Mouse (Mus musculus): ENCODE results near the gene Ipo9. TPM values are rescaled to one million over a fixed set of nuclear protein-coding genes. Genes with fewer than 3 reads are reported as not detected.

Gene Ipo9
- polyA plus RNA-seq (2014; fragmentation: Nextera tagmentation; extraction: Ambion mirVana): 160 and 176 TPM in 2 replicates

DNA sequence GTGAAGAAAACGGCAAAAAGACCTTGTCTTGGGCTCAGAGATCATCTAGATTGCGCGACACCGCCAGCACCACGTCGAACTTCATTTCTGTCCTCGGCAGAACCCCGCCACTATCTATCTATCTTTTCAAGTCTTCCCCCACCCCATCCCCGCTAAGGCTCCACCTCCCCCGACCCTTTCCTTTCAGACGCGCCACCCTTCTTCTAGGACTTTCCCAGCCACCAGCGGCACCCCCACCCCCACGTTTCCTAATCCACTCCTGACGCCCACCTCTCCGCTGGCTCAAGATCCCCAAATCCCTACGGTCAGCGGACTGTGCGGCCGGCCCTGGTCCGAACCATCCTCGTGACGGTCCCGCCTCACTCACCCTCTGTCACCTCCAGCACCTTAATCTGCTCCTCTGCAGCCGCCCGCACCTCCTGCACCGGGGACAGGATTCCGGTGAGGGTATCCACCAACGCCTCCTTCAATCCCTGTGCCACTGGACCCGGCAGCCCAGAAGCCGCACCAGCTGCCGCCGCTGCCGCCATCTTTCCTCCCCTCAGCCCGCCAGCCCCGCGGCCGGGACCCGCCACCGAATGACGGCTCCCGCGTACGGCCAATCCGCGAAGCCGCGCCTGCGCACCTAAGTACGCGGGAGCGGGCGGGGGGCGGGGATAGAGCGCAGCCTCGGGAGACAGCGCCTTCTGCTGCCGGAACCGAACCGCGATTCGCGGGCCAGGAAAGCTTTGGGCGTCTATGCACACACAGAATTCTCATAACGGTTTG, at the start of gene Ipo9:
Ipo9 (minus strand) TSS at position 599 of the 768 bp plus-strand sequence.
- Histone ChIP-seq H3K27me3 (ENCODE audit: control insufficient read depth, insufficient read depth, low read length) (no peaks in the 10 kb centered on the region), H3K4me1 (ENCODE audit: control insufficient read depth, insufficient read depth, low read length) (peaks cover 9% of the 10 kb centered on the region), H3K27ac (ENCODE audit: low read depth, low read length) (peak within 1 kb of the TSS; percentile 68; the same call in 1 of the 2 replicates), H3K9me3 (ENCODE audit: control insufficient read depth, low read length) (no peaks in the 10 kb centered on the region), H3K9ac (ENCODE audit: low read depth, low read length) (peak within 1 kb of the TSS; percentile 72), H3K36me3 (ENCODE audit: control insufficient read depth, insufficient read depth, low read length) (peaks cover 20% of the 10 kb centered on the region), H3K4me3 (ENCODE audit: low read length) (peak within 1 kb of the TSS; percentile 69), H3K4me2 (replicated peaks; ENCODE audit: low read depth, low read length) (peak within 1 kb of the TSS; percentile 62)
- ATAC-seq (ENCODE audit: low FRiP score, low TSS enrichment): peak; percentile 93
- WGBS: under 1% methylated on average over 63 of the region's 65 CpGs

DNA sequence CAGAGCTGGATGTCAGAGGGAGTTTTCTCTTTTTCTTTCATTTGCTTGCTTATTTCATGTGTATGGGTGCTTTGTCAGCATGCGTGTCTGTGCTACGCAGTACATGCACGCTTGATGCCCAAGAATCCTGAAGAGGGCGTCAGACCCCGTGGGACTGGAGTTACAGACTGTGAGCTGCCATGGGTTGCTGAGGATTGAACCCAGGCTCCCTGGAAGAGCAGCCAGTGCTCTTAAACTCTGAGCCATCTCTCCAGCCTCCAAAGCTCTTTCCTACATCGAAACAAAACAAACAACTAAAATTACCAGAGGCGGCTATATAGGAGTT, 45.2 kb upstream of the Ipo9 start:
- Histone ChIP-seq H3K36me3 (ENCODE audit: control insufficient read depth, insufficient read depth, low read length) (peaks cover 12% of the 10 kb centered on the region), H3K27me3 (ENCODE audit: control insufficient read depth, insufficient read depth, low read length) (no peaks in the 10 kb centered on the region), H3K4me1 (ENCODE audit: control insufficient read depth, insufficient read depth, low read length) (peaks cover 24% of the 10 kb centered on the region), H3K4me3 (ENCODE audit: low read length) (no peak overlapping the region), H3K9me3 (ENCODE audit: control insufficient read depth, low read length) (no peaks in the 10 kb centered on the region), H3K27ac (ENCODE audit: low read depth, low read length) (peak overlapping the region; percentile 83), H3K9ac (ENCODE audit: low read depth, low read length) (no peak overlapping the region), H3K4me2 (replicated peaks; ENCODE audit: low read depth, low read length) (no peak overlapping the region)
- 75% methylated on average over 7 of the region's 7 CpGs for WGBS
- 0 out of 2 replicates have a peak, but pooled peaks have one; percentile 41 for ATAC-seq (ENCODE audit: low FRiP score, low TSS enrichment)

GRCm38 (mm10) chr1:135474861-135475570, 44.7 kb upstream of the Ipo9 start:
- no peaks in the 10 kb centered on the region for H3K9me3 ChIP-seq (ENCODE audit: control insufficient read depth, low read length)
- no peak overlapping the region for H3K4me2 ChIP-seq (replicated peaks; ENCODE audit: low read depth, low read length)
- no peak overlapping the region for H3K9ac ChIP-seq (ENCODE audit: low read depth, low read length)
- WGBS: 42% methylated on average over 15 of the region's 15 CpGs
- peak overlapping the region; percentile 83 for H3K27ac ChIP-seq (ENCODE audit: low read depth, low read length)
- H3K36me3 ChIP-seq (ENCODE audit: control insufficient read depth, insufficient read depth, low read length): peaks cover 14% of the 10 kb centered on the region
- no peak overlapping the region for H3K4me3 ChIP-seq (ENCODE audit: low read length)
- ATAC-seq (ENCODE audit: low FRiP score, low TSS enrichment): peak; percentile 76; the same call in 1 of the 2 replicates
- H3K27me3 ChIP-seq (ENCODE audit: control insufficient read depth, insufficient read depth, low read length): no peaks in the 10 kb centered on the region
- H3K4me1 ChIP-seq (ENCODE audit: control insufficient read depth, insufficient read depth, low read length): peaks cover 24% of the 10 kb centered on the region

DNA sequence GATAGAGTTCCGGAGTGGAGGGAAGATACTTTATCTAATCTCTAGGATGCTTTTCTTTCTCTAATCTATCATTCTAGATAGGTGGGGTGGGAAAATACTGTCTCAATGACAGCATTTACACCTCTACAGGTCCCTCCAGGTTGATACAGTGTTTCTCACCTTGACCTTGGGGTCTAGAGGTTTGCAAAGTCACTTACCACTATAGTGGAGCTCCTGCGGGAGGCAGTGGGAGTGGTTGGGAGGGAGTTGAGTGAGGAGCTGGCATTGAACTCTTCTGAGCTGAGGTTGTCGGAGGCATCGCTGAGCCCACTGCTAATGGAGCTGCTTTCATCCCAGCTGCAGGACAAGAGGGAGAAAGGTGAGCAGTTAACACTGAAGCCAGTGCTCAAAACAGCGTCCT, 42.2 kb upstream of the Ipo9 start:
- Histone ChIP-seq H3K27ac (ENCODE audit: low read depth, low read length) (no peak overlapping the region), H3K4me1 (ENCODE audit: control insufficient read depth, insufficient read depth, low read length) (peaks cover 24% of the 10 kb centered on the region), H3K27me3 (ENCODE audit: control insufficient read depth, insufficient read depth, low read length) (no peaks in the 10 kb centered on the region), H3K4me3 (ENCODE audit: low read length) (no peak overlapping the region), H3K36me3 (ENCODE audit: control insufficient read depth, insufficient read depth, low read length) (peaks cover 37% of the 10 kb centered on the region), H3K9ac (ENCODE audit: low read depth, low read length) (no peak overlapping the region), H3K4me2 (replicated peaks; ENCODE audit: low read depth, low read length) (no peak overlapping the region), H3K9me3 (ENCODE audit: control insufficient read depth, low read length) (no peaks in the 10 kb centered on the region)
- WGBS: 43% methylated on average over 5 of the region's 5 CpGs
- no peak for ATAC-seq (ENCODE audit: low FRiP score, low TSS enrichment)

GRCm38 (mm10) chr1:135471742-135472141, 41.4 kb upstream of the Ipo9 start:
- H3K36me3 ChIP-seq (ENCODE audit: control insufficient read depth, insufficient read depth, low read length): peaks cover 45% of the 10 kb centered on the region
- no peak for ATAC-seq (ENCODE audit: low FRiP score, low TSS enrichment)

GRCm38 (mm10) chr1:135470546-135470945, 40.2 kb upstream of the Ipo9 start:
- no peaks in the 10 kb centered on the region for H3K9me3 ChIP-seq (ENCODE audit: control insufficient read depth, low read length)
- H3K36me3 ChIP-seq (ENCODE audit: control insufficient read depth, insufficient read depth, low read length): peaks cover 56% of the 10 kb centered on the region
- H3K9ac ChIP-seq (ENCODE audit: low read depth, low read length): no peak overlapping the region
- peaks cover 17% of the 10 kb centered on the region for H3K4me1 ChIP-seq (ENCODE audit: control insufficient read depth, insufficient read depth, low read length)
- no peak overlapping the region for H3K27ac ChIP-seq (ENCODE audit: low read depth, low read length)
- H3K4me2 ChIP-seq (replicated peaks; ENCODE audit: low read depth, low read length): no peak overlapping the region
- ATAC-seq (ENCODE audit: low FRiP score, low TSS enrichment): no peak
- no peaks in the 10 kb centered on the region for H3K27me3 ChIP-seq (ENCODE audit: control insufficient read depth, insufficient read depth, low read length)
- WGBS: 93% methylated on average over 13 of the region's 13 CpGs
- no peak overlapping the region for H3K4me3 ChIP-seq (ENCODE audit: low read length)

More at GRCm38 (mm10) chr1:135471742-135472141, 41.4 kb upstream of the Ipo9 start:
- 84% methylated on average over 5 of the region's 5 CpGs for WGBS
- H3K4me2 ChIP-seq (replicated peaks; ENCODE audit: low read depth, low read length): no peak overlapping the region
- no peaks in the 10 kb centered on the region for H3K9me3 ChIP-seq (ENCODE audit: control insufficient read depth, low read length)
- H3K27me3 ChIP-seq (ENCODE audit: control insufficient read depth, insufficient read depth, low read length): no peaks in the 10 kb centered on the region
- peaks cover 24% of the 10 kb centered on the region for H3K4me1 ChIP-seq (ENCODE audit: control insufficient read depth, insufficient read depth, low read length)
- no peak overlapping the region for H3K27ac ChIP-seq (ENCODE audit: low read depth, low read length)
- no peak overlapping the region for H3K9ac ChIP-seq (ENCODE audit: low read depth, low read length)
- no peak overlapping the region for H3K4me3 ChIP-seq (ENCODE audit: low read length)

DNA sequence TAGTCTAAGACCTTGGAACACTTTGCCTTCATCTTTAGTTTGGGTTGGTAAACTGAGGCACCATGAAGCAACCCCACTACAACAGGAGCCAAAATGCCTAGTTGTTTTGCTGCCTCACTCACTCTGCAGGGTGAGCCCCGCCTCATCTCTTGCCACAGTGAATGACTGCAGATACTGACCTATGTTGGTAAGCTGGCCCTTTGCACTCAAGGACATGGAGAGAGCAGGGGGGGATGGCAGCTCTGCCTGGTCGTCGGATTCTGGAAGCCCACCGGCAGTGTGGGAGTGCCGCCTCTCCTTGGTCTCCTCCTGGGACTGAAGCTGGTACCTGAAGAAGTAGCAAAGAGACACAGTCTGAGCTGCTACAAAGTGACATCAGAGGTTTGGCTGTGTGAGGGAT, 37.2 kb upstream of the Ipo9 start:
- WGBS: 94% methylated on average over 5 of the region's 5 CpGs
- no peak overlapping the region for H3K9ac ChIP-seq (ENCODE audit: low read depth, low read length)
- no peak for ATAC-seq (ENCODE audit: low FRiP score, low TSS enrichment)
- no peak overlapping the region for H3K4me2 ChIP-seq (replicated peaks; ENCODE audit: low read depth, low read length)
- peaks cover 74% of the 10 kb centered on the region for H3K36me3 ChIP-seq (ENCODE audit: control insufficient read depth, insufficient read depth, low read length)
- H3K4me1 ChIP-seq (ENCODE audit: control insufficient read depth, insufficient read depth, low read length): peaks cover 6% of the 10 kb centered on the region; the same call in 1 of the 2 replicates
- H3K27me3 ChIP-seq (ENCODE audit: control insufficient read depth, insufficient read depth, low read length): no peaks in the 10 kb centered on the region
- no peak overlapping the region for H3K27ac ChIP-seq (ENCODE audit: low read depth, low read length)
- no peak overlapping the region for H3K4me3 ChIP-seq (ENCODE audit: low read length)
- no peaks in the 10 kb centered on the region for H3K9me3 ChIP-seq (ENCODE audit: control insufficient read depth, low read length)

GRCm38 (mm10) chr1:135466935-135467334, 36.6 kb upstream of the Ipo9 start:
- H3K9me3 ChIP-seq (ENCODE audit: control insufficient read depth, low read length): no peaks in the 10 kb centered on the region
- H3K9ac ChIP-seq (ENCODE audit: low read depth, low read length): no peak overlapping the region
- H3K4me3 ChIP-seq (ENCODE audit: low read length): no peak overlapping the region
- 52% methylated on average over 3 of the region's 3 CpGs for WGBS
- 0 out of 2 replicates have a peak, but pooled peaks cover 6% of the 10 kb centered on the region for H3K4me1 ChIP-seq (ENCODE audit: control insufficient read depth, insufficient read depth, low read length)
- no peak overlapping the region for H3K27ac ChIP-seq (ENCODE audit: low read depth, low read length)
- H3K36me3 ChIP-seq (ENCODE audit: control insufficient read depth, insufficient read depth, low read length): peaks cover 72% of the 10 kb centered on the region
- no peak overlapping the region for H3K4me2 ChIP-seq (replicated peaks; ENCODE audit: low read depth, low read length)
- no peak for ATAC-seq (ENCODE audit: low FRiP score, low TSS enrichment)
- H3K27me3 ChIP-seq (ENCODE audit: control insufficient read depth, insufficient read depth, low read length): no peaks in the 10 kb centered on the region

GRCm38 (mm10) chr1:135465734-135466133, 35.4 kb upstream of the Ipo9 start:
- Histone ChIP-seq H3K27me3 (ENCODE audit: control insufficient read depth, insufficient read depth, low read length) (no peaks in the 10 kb centered on the region), H3K9ac (ENCODE audit: low read depth, low read length) (no peak overlapping the region), H3K36me3 (ENCODE audit: control insufficient read depth, insufficient read depth, low read length) (peaks cover 65% of the 10 kb centered on the region), H3K9me3 (ENCODE audit: control insufficient read depth, low read length) (no peaks in the 10 kb centered on the region), H3K4me2 (replicated peaks; ENCODE audit: low read depth, low read length) (no peak overlapping the region), H3K4me1 (ENCODE audit: control insufficient read depth, insufficient read depth, low read length) (0 out of 2 replicates have a peak, but pooled peaks cover 6% of the 10 kb centered on the region), H3K27ac (ENCODE audit: low read depth, low read length) (no peak overlapping the region), H3K4me3 (ENCODE audit: low read length) (no peak overlapping the region)
- ATAC-seq (ENCODE audit: low FRiP score, low TSS enrichment): no peak
- WGBS: 85% methylated on average over 19 of the region's 19 CpGs
